Mouse (Mus musculus): Measurements from ENCODE around the gene Fxyd7. TPM values are rescaled to one million over a fixed set of nuclear protein-coding genes. Genes with fewer than 3 reads are reported as not detected.

Fxyd7 gene
- total RNA-seq (2021), result 1 to 10 TPM; 1.3 to 1.6 TPM

GRCm38 (mm10) chr7:31051321-31052021 lies at the start of gene Fxyd7:
Fxyd7 (minus strand) TSS chr7:31051467.
- intact Hi-C loops (cut with DNase I), result no loop called here
- no peak for DNase-seq

GRCm38 (mm10) chr7:31100786-31101185 lies 49.5 kb upstream of the Fxyd7 start:
- no peak for DNase-seq
- intact Hi-C loops (cut with DNase I), result no loop called here

DNA sequence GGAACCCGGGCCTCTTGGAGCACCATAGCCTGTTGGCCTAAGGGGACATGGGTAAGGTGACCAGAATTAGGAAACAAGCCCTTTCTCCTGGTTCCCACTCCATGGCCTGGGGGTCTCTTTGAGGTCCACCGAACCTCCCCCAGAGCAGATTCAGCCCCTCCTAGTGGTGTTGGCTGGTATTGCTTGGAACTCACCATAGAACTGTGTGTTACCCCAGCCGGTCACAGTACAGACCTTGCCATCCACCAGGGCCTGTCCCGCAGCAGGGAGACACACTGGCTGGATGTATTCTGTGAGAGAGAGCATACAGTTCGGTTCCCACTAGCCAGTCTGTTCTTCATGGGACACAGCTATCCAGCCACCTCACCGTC lies 48.3 kb upstream of the Fxyd7 start:
- intact Hi-C loops (cut with DNase I), result no loop called here
- DNase-seq, result no peak

GRCm38 (mm10) chr7:31098697-31099611 lies 47.7 kb upstream of the Fxyd7 start:
- intact Hi-C loops (cut with DNase I), result no loop called here
- DNase-seq, result peak in 1 of 2 experiments; percentile 45

GRCm38 (mm10) chr7:31097583-31098248 lies 46.4 kb upstream of the Fxyd7 start:
- DNase-seq, result peak; percentile 95 to 96
- intact Hi-C loops (cut with DNase I), result loop anchor here (1.0 to 2.0 kb wide), 2 partner anchors 15 to 38 kb away; partner anchors contain the start of gene Lgi4

DNA sequence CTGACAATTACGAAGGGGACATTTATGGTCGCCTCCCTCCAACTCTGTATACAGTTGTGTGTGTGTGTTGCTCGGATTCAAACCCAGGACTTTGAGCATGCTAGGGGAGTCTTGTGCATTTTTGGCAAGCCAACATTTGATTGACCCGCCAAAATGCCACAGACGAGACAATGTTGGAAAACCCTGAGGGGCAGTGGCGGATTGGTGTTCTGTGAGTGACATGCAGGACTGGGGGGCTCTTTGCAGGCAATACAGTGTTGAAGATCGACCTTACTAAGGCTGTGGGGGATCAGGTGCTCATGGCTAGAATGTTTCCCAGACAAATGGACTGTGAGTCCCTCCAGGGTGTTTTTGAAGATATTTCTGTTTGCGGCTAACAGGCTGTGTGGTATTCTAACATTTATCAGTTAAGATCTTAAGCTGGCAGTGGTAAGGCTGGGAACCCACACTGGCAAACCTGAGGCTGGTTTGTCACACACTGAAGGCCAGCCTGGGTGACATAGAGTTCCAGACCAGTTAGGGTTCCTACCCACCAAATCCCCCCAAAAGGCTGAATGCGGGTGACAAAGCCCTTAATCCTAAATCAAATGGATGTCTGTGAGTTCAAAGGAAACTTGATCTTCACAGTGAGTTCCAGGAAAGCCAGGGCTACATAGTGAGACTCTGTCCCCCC lies 45.8 kb upstream of the Fxyd7 start:
- DNase-seq, result no peak
- intact Hi-C loops (cut with DNase I), result loop anchor here (1.0 to 2.0 kb wide), 2 partner anchors 14 to 38 kb away; partner anchors contain the start of gene Lgi4

DNA sequence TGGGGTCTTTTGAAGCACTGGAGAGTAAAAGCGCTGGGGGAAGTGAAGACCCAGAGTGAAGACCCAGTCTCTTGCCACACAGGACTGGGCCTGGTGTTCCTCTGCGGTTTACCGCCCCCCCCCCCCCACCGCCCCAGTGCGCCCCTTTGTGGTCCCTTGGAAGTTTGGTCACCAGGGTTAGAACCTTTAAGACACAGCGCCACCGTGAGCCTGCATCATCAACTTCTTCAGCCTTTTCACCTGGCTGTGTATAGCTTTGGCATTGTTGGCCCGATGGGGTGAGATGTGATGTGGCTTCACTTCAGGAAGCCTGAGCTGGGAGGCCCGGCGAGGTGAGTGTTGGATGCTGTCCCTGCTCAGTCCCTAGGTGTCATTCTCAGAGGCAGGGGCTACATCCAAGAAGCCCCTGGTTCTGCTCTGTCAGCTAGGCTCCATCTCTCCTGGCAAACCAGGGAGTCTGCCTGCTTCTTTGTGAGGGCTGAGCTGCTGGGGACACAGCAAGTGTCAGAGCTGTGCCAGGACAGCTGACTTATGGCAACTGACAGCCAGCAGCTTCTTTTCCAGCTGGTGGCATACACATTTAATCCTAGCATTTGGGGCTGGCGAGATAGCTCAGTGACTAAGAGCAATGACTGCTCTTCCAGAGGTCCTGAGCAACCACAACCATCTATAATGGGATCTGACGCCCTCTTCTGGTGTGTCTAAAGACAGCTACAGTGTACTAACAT lies 43.7 kb upstream of the Fxyd7 start:
- intact Hi-C loops (cut with DNase I), result no loop called here
- peak in 1 of 2 experiments; percentile 28 for DNase-seq

DNA sequence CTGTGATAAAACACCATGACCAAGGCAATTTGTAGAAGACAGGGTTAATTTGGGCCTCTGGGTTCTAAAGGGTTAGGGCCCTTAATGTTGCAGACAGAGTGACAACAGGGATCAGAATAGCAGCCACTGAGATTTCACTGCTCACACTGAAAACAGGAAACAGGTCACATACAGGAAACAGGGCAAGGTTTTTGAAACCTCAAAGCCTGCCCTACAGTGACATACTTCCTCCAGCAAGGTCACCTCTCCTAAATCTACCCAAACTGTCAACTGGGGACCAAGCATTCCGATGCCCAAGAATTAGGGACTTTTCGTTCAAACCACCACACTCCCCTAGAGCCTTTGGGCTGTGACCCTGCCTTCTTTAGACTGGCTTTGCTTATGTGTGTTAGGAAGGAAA lies 38.5 kb upstream of the Fxyd7 start:
- no peak for DNase-seq
- intact Hi-C loops (cut with DNase I), result no loop called here

DNA sequence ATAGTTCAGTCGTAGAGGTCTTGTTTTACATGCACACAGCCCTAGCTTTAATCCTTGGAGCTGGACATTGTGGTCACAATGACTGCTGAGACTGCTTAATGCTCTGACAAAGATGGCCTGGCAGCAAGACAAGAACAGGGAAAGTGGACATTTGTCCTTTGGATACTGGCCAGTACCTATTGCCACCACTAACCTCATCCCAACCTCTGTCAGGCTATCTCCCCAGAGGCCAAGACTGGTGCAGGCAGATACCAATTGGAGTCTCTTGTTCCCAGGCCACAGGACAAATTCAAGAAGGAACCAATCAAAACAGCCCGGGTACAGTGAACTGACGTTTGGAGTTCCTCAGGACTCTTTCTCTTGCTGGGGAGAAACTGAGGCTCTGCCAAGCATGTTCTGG lies 36.9 kb upstream of the Fxyd7 start:
- intact Hi-C loops (cut with DNase I), result no loop called here
- DNase-seq, result no peak

DNA sequence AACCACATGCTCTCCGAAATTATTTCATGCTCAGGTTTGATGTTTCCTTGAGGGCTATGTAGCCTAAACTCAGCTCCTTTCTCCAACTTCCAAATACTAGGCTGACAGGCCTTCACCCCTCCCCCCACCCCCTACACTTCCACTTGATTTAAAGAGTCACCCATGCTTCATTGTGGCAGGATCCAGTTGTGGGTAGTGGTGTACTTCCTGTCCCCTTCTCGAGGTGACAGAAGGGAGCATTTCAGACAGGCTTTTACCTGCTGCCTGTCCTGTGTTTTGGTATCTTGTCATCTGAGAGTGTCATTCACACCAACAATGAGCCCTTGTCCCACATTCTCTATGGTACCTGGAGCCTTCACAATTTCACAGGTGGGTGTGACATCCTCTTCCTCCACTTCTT lies 36.0 kb upstream of the Fxyd7 start:
- intact Hi-C loops (cut with DNase I), result no loop called here
- no peak for DNase-seq

DNA sequence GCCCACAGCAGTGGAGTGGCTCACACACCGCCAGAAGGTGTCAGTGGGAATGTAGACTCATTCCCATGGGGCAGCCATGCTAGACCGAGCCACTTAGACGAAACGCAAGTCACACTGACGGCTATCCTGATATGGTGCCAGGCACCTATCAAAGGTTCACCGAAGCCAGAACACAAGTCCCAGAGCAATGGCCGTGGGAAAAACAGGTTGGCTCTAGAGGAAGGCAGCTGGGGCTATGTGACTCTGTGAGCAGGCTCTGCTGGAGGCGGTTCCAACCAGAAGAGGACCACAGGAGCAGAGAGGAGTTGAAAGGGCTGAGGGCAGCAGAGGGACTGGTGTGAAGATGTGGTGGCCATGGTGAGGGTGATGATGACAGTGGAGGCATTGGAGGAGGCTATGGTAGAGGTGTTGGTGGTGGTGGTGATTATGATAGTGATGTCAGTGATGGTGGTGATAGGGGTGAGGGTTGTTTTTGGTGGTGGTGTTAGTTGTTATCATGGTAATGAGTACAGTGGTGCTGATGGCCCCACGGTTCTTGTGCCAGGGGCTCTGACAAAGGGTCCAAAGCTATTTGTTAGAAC lies 35.0 kb upstream of the Fxyd7 start:
- intact Hi-C loops (cut with DNase I), result no loop called here
- no peak for DNase-seq

DNA sequence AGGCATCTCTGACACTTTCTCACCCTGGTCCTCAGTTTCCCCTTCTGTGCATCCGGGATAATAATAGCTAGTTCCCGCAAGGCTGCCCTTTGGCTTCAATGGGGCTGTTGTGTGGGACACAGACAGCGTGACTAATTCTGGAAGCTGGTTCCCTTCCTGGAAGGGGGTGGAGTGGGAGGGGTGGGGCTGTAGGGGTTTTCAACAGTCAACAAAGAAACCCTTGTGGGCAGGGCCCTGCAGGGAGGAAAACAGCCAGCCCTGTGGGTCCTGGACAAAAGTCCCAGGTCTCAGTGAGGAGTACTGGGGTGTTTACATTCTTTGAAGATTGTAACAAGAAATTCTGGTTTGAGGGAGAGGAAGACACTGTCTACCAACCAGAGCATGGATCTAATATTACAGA lies 33.9 kb upstream of the Fxyd7 start:
- intact Hi-C loops (cut with DNase I), result no loop called here
- peak; percentile 62 to 71 for DNase-seq

- intact Hi-C loops (cut with DNase I), result no loop called here
- DNase-seq, result no peak
Observed at GRCm38 (mm10) chr7:31084140-31084539, 32.9 kb upstream of the Fxyd7 start.

DNA sequence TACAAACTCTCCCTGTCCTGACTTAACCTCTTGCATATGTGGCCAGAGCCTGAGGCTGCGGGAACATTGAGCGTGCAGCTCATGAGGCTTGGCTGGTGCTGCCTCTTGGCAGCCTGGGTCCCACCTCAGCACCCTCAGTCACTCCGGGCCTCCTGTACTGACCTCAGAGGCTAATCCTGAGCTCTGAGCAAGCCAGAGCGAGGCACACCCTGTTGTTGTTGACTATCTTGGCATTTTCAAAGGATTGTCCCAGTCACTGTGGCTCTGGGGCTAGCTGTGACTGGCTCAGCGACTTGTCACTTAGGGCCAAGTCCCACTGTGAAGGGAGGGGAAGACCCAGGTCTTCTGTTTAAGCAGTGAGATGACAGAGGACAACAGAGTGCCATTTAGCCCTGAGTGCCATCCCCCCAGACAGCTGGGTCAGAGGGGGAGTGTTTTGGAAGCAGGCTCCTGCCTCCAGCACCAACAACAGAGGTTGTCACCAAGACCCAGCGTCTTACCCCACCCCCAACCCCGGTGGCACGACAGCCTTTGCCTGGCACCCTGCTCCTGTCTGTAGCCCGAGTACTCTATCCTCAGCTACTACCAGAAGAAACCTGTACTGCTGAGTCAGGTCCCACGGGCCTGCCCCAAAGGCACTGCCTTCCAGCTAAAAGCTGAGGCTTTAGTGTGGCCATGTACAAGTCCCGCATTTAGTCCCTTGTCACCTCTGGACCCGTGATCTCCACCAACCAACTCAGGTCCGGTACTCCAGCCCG lies 31.7 kb upstream of the Fxyd7 start:
- peak; percentile 85 to 87 for DNase-seq
- intact Hi-C loops (cut with DNase I), result loop anchor here (2.0 kb wide), 1 partner anchor 14 kb away; no protein-coding TSS in a partner anchor

DNA sequence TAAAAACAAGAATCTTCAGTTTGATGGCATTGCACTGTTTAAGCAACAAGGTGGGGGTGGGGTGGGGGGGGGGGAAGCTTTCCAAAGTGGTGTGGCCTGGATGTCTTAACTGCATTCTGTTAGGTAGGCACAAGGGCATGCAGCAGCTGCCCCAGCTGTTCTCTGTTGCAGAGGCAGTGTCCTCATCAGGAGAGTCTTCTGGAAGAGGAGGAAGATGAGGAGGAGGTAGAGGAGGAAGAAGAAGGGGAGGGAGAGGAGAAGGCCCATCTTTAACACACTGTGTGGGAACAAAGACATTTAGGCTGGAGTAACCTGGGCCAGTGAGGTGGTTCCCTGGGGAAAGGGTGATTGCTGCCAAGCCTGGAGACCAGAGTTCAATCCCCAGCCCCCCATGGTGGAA lies 30.8 kb upstream of the Fxyd7 start:
- no peak for DNase-seq
- intact Hi-C loops (cut with DNase I), result loop anchor here (2.0 kb wide), 1 partner anchor 15 kb away; no protein-coding TSS in a partner anchor

DNA sequence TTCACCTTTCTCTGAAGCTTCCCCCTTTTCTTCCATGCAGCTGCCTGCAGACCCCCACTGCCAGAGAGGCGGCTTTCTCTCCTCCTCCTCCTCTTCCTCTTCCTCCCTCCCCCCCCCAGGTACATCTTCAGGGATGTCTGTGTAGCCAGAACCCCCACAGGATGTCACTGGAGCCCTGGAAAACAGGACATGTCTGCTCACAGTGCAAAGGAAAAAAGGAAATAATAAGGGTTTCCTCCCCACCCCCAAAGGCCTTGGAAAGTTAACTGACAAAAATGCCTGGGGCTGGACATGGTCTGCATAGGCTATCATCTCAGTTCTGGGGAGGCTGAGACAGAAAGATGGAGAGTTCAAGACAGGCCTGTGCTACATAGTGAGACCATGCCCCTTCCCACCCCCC lies 29.8 kb upstream of the Fxyd7 start:
- no peak for DNase-seq
- intact Hi-C loops (cut with DNase I), result no loop called here

GRCm38 (mm10) chr7:31080611-31081010 lies 29.3 kb upstream of the Fxyd7 start:
- no peak for DNase-seq
- intact Hi-C loops (cut with DNase I), result no loop called here

DNA sequence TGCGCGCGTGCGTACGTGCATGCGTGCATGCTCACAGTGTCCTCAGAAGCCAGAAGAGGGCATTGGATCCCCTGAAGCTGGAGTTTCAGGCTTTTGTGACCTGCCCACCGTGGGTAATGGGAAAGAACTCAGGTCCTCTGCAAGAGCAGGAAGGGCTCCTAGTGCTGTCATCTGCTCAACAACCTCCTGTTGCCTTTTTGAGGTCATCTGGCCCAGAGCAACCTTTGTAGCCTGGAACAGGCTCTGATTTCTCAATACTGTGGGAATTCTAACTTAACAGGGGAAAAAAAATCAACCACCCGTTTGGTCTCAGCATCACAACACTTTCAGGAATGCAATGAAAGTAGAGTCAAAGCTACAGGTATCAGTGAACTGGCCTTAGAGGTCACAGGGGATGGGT lies 28.4 kb upstream of the Fxyd7 start:
- intact Hi-C loops (cut with DNase I), result loop anchor here (5.0 kb wide), 1 partner anchor 207 kb away; no protein-coding TSS in a partner anchor

More for the DNA sequence above, 28.4 kb upstream of the Fxyd7 start:
- DNase-seq, result no peak

Measured in heart, postnatal 10 days (tissue).